Mouse (Mus musculus) small intestine, adult 2 months (tissue): ENCODE measurements at regions not wholly inside any gene's neighbourhood (a gene's known extent, or its start where the extent isn't known, plus 50 kb on each side); places are given as distances from the start of the nearest gene placed in this dataset.

Experiments used
- CTCF ChIP-seq: fragments of 200-500 bp; IDR thresholded peaks from 2 replicates; pipeline ENCODE4 v1.5.1; 2012; ENCODE audit warnings: low read depth, mild to moderate bottlenecking, control low read depth, inconsistent platforms, low read length, moderate library complexity, mixed read lengths; ENCODE audit not compliant: insufficient replicate concordance, insufficient read length; ENCODE audit errors: extremely low read depth
- POLR2A ChIP-seq: fragments of 200-500 bp; IDR thresholded peaks from 2 replicates; pipeline ENCODE4 v1.6.1; 2012; ENCODE audit warnings: low read depth, mild to moderate bottlenecking, control low read depth, inconsistent platforms, low read length, moderate library complexity

- TF ChIP-seq CTCF, result no peak
- TF ChIP-seq POLR2A, result no peak
These were observed 213.1 kb upstream of the Atp5g3 start for GRCm38 (mm10) chr2:74124252-74124651.
